Mouse (Mus musculus) lung, postnatal 10 days (tissue): ENCODE data around the gene Olfr214.
"Not testable (repeated sequence)": the region's sequence is repeated elsewhere in the genome, so short reads cannot be mapped to it uniquely, and the experiment has no call there.

Experiments used
- DNase-seq: peaks from one replicate; pipeline ENCODE4 v3.0.0; 2021

Gene Olfr214

GRCm38 (mm10) chr6:116553935-116554334 is at the start of gene Olfr214:
Gene Olfr214 (plus strand): TSS chr6:116554235.
- no peak for DNase-seq

- not testable (repeated sequence) for DNase-seq
Observed at GRCm38 (mm10) chr6:116506302-116507003, 47.6 kb upstream of the Olfr214 start, which contains the start of gene Olfr212. Gene Olfr212 (plus strand): TSS chr6:116506516.

DNA sequence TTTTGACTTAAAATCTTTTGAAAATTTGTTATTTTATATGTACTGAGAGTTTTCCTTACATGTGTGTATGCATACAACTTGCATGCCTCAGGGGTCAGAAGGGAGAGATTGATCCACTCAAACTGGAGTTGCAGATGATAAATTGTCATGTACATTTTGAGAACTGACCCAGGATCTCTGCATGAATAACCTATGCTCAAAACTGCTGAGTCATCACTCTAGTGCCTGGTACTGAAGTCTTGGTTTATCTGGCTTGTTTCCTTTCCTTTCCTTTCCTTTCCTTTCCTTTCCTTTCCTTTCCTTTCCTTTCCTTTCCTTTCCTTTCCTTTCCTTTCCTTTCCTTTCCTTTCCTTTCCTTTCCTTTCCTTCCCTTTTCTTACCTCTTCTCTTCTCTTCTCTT is 39.2 kb upstream of the Olfr214 start:
- DNase-seq, result no peak

- no peak for DNase-seq
Observed at GRCm38 (mm10) chr6:116538156-116538555, 15.9 kb upstream of the Olfr214 start, which contains the start of gene Olfr213. Gene Olfr213 (plus strand): TSS chr6:116538456.

- no peak for DNase-seq
Observed at GRCm38 (mm10) chr6:116542500-116542899, 11.5 kb upstream of the Olfr214 start.

DNA sequence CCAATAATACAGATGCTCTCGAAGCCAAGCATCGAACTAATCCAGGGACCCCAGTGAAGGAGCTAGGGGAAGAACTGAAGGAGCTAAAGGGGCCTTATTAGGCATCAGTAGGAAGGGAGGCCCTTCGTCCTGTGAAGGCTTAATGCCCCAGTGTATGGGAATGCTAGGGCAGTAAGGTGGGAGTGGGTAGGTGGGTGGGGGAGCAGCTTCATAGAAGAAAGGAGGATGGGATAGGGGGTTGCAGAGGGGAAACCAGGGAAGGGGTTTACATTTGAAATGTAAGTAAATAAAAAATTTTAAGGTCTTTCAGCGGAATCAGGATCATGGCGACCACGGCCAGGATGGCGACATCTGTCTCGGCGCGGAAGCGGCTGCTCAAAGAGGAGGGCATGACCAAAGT is 3.2 kb upstream of the Olfr214 start, which contains the start of gene Gm5580:
Gene Gm5580 (plus strand): TSS at position 301 of the 400 bp plus-strand sequence.
- not testable (repeated sequence) for DNase-seq

DNA sequence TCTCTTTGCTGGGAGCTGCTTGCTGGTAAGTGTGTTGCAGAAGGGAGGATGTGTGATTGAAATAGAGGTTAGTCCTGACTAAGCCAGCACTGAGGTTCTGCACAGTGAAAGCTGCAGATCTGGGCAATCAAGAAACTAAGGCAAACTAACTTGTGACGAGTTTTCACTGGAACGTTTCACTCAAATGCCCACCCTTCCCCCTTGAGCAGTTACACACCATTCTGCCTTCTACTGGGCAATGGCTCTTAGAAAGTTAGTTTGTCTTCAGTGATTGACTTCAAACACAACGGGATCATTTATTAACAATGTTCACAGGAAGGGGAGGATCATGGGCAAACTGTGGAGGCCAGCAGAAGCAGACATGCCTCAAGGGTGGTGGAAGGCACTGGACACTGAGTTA is 917 bp downstream of the Olfr214 start:
- no peak for DNase-seq

GRCm38 (mm10) chr6:116569834-116570233 is 15.8 kb downstream of the Olfr214 start:
- DNase-seq, result peak; percentile 29

- no peak for DNase-seq
Observed at GRCm38 (mm10) chr6:116584095-116584494, 30.1 kb downstream of the Olfr214 start, which contains the start of gene Olfr215. Gene Olfr215 (minus strand): TSS chr6:116584195.

DNA sequence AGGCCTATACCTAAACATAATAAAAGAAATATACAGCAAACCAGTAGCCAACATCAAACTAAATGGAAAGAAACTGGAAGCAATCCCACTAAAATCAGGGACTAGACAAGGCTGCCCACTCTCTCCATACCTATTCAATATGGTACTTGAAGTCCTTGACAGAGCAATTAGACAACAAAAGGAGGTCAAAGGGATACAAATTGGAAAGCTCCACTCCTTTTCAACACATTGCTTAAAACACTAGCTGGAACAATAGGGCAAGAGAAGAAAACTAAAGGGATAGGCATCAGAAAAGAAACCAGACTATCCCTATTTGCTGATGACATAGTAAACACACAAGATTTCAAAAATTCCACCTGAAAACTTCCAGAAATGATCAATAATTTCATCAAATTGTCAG is 46.9 kb downstream of the Olfr214 start:
- not testable (repeated sequence) for DNase-seq

DNA sequence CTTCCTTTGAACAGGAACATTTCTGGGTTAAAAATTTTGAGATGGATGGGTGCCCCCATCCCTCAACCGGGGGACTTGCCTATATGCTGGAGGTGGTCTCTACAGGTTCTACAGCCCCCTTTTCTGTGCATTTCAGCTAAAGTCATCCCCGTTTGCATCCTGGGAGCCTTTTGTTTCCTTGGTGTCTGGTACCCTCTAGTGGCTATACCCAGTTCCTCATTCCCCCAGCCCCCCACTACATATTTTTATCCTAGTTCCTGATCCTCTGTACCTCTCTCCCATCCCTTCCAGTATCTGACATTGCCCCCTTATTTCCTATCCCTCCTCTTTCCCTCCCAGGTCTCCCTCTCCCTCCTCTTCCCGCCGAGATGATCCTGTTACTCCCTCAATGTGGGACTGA is 53.2 kb downstream of the Olfr214 start:
- no peak for DNase-seq
